Mouse (Mus musculus): ENCODE results near the gene Cnnm4.

- no peak for TF ChIP-seq POLR2A (IDR thresholded peaks at IDR 0.05; ENCODE audit: extremely low read depth, insufficient read depth, low read length)
- TF ChIP-seq CTCF (IDR thresholded peaks at IDR 0.05; ENCODE audit: extremely low read depth, insufficient read depth, low read length): no peak
These were observed 5.0 kb downstream of the Cnnm4 start for GRCm38 (mm10) chr1:36476426-36476825.
